Mouse (Mus musculus) lung, postnatal 4 days (tissue): Measurements from ENCODE around the gene Rmnd5a.

Experiments used
- DNase-seq, 2 experiments: peaks; one replicate each; pipeline ENCODE4 v3.0.0; 2021

Gene Rmnd5a

GRCm38 (mm10) chr6:71363995-71364394 lies 76.4 kb downstream of the Rmnd5a start:
- DNase-seq = no peak

GRCm38 (mm10) chr6:71361156-71361670 lies 79.2 kb downstream of the Rmnd5a start:
- no peak for DNase-seq

GRCm38 (mm10) chr6:71360751-71361150 lies 79.7 kb downstream of the Rmnd5a start:
- DNase-seq = no peak

- DNase-seq = no peak
These were observed 80.2 kb downstream of the Rmnd5a start for GRCm38 (mm10) chr6:71360221-71360620.

GRCm38 (mm10) chr6:71357493-71357892 lies 82.9 kb downstream of the Rmnd5a start:
- no peak for DNase-seq

GRCm38 (mm10) chr6:71353722-71354121 lies 86.7 kb downstream of the Rmnd5a start:
- DNase-seq = no peak

GRCm38 (mm10) chr6:71352866-71353427 lies 87.5 kb downstream of the Rmnd5a start:
- no peak for DNase-seq

GRCm38 (mm10) chr6:71352201-71352600 lies 88.2 kb downstream of the Rmnd5a start:
- no peak for DNase-seq

GRCm38 (mm10) chr6:71351201-71351600 lies 89.2 kb downstream of the Rmnd5a start:
- DNase-seq = no peak

- DNase-seq = no peak
These were observed 92.4 kb downstream of the Rmnd5a start for GRCm38 (mm10) chr6:71348006-71348405.

- DNase-seq = no peak
These were observed 99.3 kb downstream of the Rmnd5a start for GRCm38 (mm10) chr6:71341179-71341578.

GRCm38 (mm10) chr6:71339351-71339750 lies 101.1 kb downstream of the Rmnd5a start:
- DNase-seq = no peak

- DNase-seq = no peak
These were observed 101.5 kb downstream of the Rmnd5a start for GRCm38 (mm10) chr6:71338941-71339340.
